Mouse (Mus musculus) lung, adult 2 months (tissue): Measurements from ENCODE around the gene Pde10a.

Source experiments
- CTCF ChIP-seq: fragments of 200-500 bp; IDR thresholded peaks from 2 replicates; pipeline ENCODE4 v1.5.1; 2011; ENCODE audit warnings: mild to moderate bottlenecking, low read length, control low read depth; ENCODE audit not compliant: insufficient read depth
- POLR2A ChIP-seq: fragments of 200-500 bp; IDR thresholded peaks from 2 replicates; pipeline ENCODE4 v1.6.1; 2011; ENCODE audit warnings: low read depth, mild to moderate bottlenecking, control low read depth, low read length, borderline replicate concordance; ENCODE audit errors: extremely low read depth

DNA sequence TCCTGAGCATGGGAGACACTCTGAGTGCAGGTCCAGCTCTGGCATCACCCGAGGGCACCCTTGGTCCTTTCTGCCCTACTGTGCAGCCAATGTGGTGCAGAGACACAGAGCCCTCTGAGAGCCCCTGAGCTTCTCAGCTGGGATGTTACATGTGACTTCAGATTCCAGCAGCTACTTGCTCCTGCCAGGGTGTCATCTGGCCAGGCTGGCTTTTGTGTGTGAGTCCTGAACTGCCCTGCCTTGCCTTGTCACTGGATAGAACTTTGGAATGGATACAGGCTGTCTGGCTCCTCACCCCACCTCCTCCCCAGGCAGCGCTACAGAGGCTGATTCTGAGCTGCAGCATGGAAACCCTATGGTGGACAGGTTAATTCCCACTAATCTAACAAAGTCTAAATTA lies 149.5 kb downstream of the Pde10a start:
- TF ChIP-seq POLR2A (no peak), CTCF (no peak)
